Mouse (Mus musculus) spleen, adult 12 weeks (tissue): ENCODE results near the gene Eci3.
"Not testable (repeated sequence)": the region's sequence is repeated elsewhere in the genome, so short reads cannot be mapped to it uniquely, and the experiment has no call there.

Source experiments
- DNase-seq: peaks from one replicate; pipeline ENCODE4 v3.0.0; 2022; ENCODE audit warnings: low spot score

Eci3 gene

GRCm38 (mm10) chr13:34963511-34964397, at the start of gene Eci3:
Gene Eci3 (minus strand): TSS chr13:34963810.
- DNase-seq = no peak

- DNase-seq = no peak
These were observed 32.3 kb upstream of the Eci3 start for GRCm38 (mm10) chr13:34995925-34996324.

GRCm38 (mm10) chr13:34993983-34994811, 30.6 kb upstream of the Eci3 start:
- DNase-seq = peak; percentile 89

GRCm38 (mm10) chr13:34993595-34993982, 30.0 kb upstream of the Eci3 start:
- no peak for DNase-seq

GRCm38 (mm10) chr13:34993085-34993484, 29.5 kb upstream of the Eci3 start:
- no peak for DNase-seq

GRCm38 (mm10) chr13:34991581-34992273, 28.1 kb upstream of the Eci3 start:
- no peak for DNase-seq

GRCm38 (mm10) chr13:34983479-34983878, 19.9 kb upstream of the Eci3 start:
- DNase-seq = not testable (repeated sequence)

GRCm38 (mm10) chr13:34978635-34979034, 15.0 kb upstream of the Eci3 start:
- DNase-seq = not testable (repeated sequence)

GRCm38 (mm10) chr13:34977410-34977809, 13.8 kb upstream of the Eci3 start:
- DNase-seq = no peak

- DNase-seq = no peak
These were observed 12.5 kb upstream of the Eci3 start for GRCm38 (mm10) chr13:34976116-34976515.

- DNase-seq = no peak
These were observed 10.2 kb upstream of the Eci3 start for GRCm38 (mm10) chr13:34973770-34974169.

GRCm38 (mm10) chr13:34973149-34973548, 9.5 kb upstream of the Eci3 start:
- DNase-seq = no peak

- not testable (repeated sequence) for DNase-seq
These were observed 8.8 kb upstream of the Eci3 start for GRCm38 (mm10) chr13:34972456-34972855.

- DNase-seq = not testable (repeated sequence)
These were observed 2.0 kb upstream of the Eci3 start for GRCm38 (mm10) chr13:34965647-34966046.

GRCm38 (mm10) chr13:34964866-34965265, 1.3 kb upstream of the Eci3 start:
- no peak for DNase-seq

GRCm38 (mm10) chr13:34964419-34964818, 809 bp upstream of the Eci3 start:
- no peak for DNase-seq

- DNase-seq = no peak
These were observed 2.4 kb downstream of the Eci3 start for GRCm38 (mm10) chr13:34960996-34961770.

- not testable (repeated sequence) for DNase-seq
These were observed 5.5 kb downstream of the Eci3 start for GRCm38 (mm10) chr13:34958158-34958557.

GRCm38 (mm10) chr13:34956901-34957300, 6.7 kb downstream of the Eci3 start:
- no peak for DNase-seq

GRCm38 (mm10) chr13:34951437-34951836, 12.2 kb downstream of the Eci3 start:
- DNase-seq = not testable (repeated sequence)

- DNase-seq = no peak
These were observed 21.2 kb downstream of the Eci3 start for GRCm38 (mm10) chr13:34942370-34942769.
